Comparison of ENCODE assay signal across 8 mouse cellular contexts in genomic region chr17:87672677-87673286, GRCm38 (mm10). TPM values are rescaled to one million over a fixed set of nuclear protein-coding genes. Genes with fewer than 3 reads are reported as not detected.
A peak's percentile ranks its signal among the peaks of the same experiment; 100 is the strongest.
DNase-seq lines count a peak whose midpoint lies in the region; ATAC-seq and TF ChIP-seq lines count a peak whose summit lies in the region.

No protein-coding gene starts in this region.

- peak overlapping the region; percentile 93 for H3K4me3 ChIP-seq in kidney, embryonic 16.5 days (ENCODE audit: low read length)
- peak overlapping the region; percentile 97 for H3K4me3 ChIP-seq in intestine, embryonic 16.5 days (ENCODE audit: low read length)
- H3K4me3 ChIP-seq in small intestine, adult 2 months (ENCODE audit: low read depth, low read length) = peak overlapping the region; percentile 91

- H3K27ac ChIP-seq in kidney, embryonic 16.5 days (ENCODE audit: low read length) = peak overlapping the region; percentile 87
- peak overlapping the region; percentile 85 for H3K27ac ChIP-seq in intestine, embryonic 16.5 days (ENCODE audit: low read length)
- H3K27ac ChIP-seq in small intestine, adult 2 months (ENCODE audit: insufficient read depth, low read depth, low read length) = peak overlapping the region; percentile 40; the same call in 1 of the 2 replicates

- H3K9me3 ChIP-seq in kidney, embryonic 16.5 days (ENCODE audit: low read length) = no peaks in the 10 kb centered on the region
- no peaks in the 10 kb centered on the region for H3K9me3 ChIP-seq in intestine, embryonic 16.5 days (ENCODE audit: control insufficient read depth, low read length)

- DNase-seq in kidney, postnatal 14 days = no peak
- DNase-seq in T-cell, adult 2 months (ENCODE audit: low spot score) = peak; percentile 63
- DNase-seq in gastrocnemius, adult 18-20 months (ENCODE audit: low spot score) = no peak

- no peak for TF ChIP-seq CTCF in small intestine, adult 2 months (IDR thresholded peaks at IDR 0.05; ENCODE audit: extremely low read depth, insufficient read length, insufficient replicate concordance, low read depth, low read length)

- ATAC-seq in kidney, embryonic 16.5 days (ENCODE audit: low FRiP score, low TSS enrichment) = peak; percentile 69
- ATAC-seq in erythroid progenitor cell, adult 5-6 weeks (replicated peaks; ENCODE audit: low FRiP score, poor library complexity, severe bottlenecking) = peak; percentile 64
- ATAC-seq in intestine, embryonic 16.5 days = peak; percentile 75
- ATAC-seq in megakaryocyte, adult 5-6 weeks (ENCODE audit: poor library complexity, severe bottlenecking) = peak; percentile 67

- no peaks in the 10 kb centered on the region for H3K27me3 ChIP-seq in kidney, embryonic 16.5 days (ENCODE audit: insufficient read depth, low read length)
- no peaks in the 10 kb centered on the region for H3K27me3 ChIP-seq in intestine, embryonic 16.5 days (replicated peaks; ENCODE audit: control insufficient read depth, insufficient read depth, low read length)
- no peaks in the 10 kb centered on the region for H3K27me3 ChIP-seq in small intestine, adult 2 months (ENCODE audit: control insufficient read depth, insufficient read depth, low read length)

- TF ChIP-seq POLR2A in small intestine, adult 2 months (IDR thresholded peaks at IDR 0.05; ENCODE audit: low read depth, low read length) = no peak

- H3K36me3 ChIP-seq in kidney, embryonic 16.5 days (ENCODE audit: insufficient read depth, low read length) = no peaks in the 10 kb centered on the region
- H3K36me3 ChIP-seq in intestine, embryonic 16.5 days (ENCODE audit: control insufficient read depth, insufficient read depth, low read length) = no peaks in the 10 kb centered on the region
- no peaks in the 10 kb centered on the region for H3K36me3 ChIP-seq in small intestine, adult 2 months (ENCODE audit: control insufficient read depth, insufficient read depth, low read length)

- H3K9ac ChIP-seq in kidney, embryonic 16.5 days (replicated peaks; ENCODE audit: low read length) = peak overlapping the region; percentile 86
- H3K9ac ChIP-seq in intestine, embryonic 16.5 days (ENCODE audit: low read depth, low read length) = peak overlapping the region; percentile 92

- peaks cover 27% of the 10 kb centered on the region for H3K4me1 ChIP-seq in kidney, embryonic 16.5 days (ENCODE audit: insufficient read depth, low read length)
- H3K4me1 ChIP-seq in intestine, embryonic 16.5 days (ENCODE audit: control insufficient read depth, insufficient read depth, low read length) = peaks cover 17% of the 10 kb centered on the region
- H3K4me1 ChIP-seq in small intestine, adult 2 months (ENCODE audit: control insufficient read depth, insufficient read depth, insufficient read length, low read length) = peaks cover 7% of the 10 kb centered on the region; the same call in 1 of the 2 replicates

- under 1% methylated on average over 49 of the region's 54 CpGs for WGBS in kidney, embryonic 16.5 days
- WGBS in intestine, embryonic 16.5 days = under 1% methylated on average over 50 of the region's 54 CpGs
- under 1% methylated on average over 54 of the region's 54 CpGs for WGBS in small intestine, adult 2 months

- H3K4me2 ChIP-seq in kidney, embryonic 16.5 days (replicated peaks; ENCODE audit: low read depth, low read length) = peak overlapping the region; percentile 75
- H3K4me2 ChIP-seq in intestine, embryonic 16.5 days (ENCODE audit: low read depth, low read length) = peak overlapping the region; percentile 82

RNA-seq across cellular contexts. Expression of gene Msh2, which starts 0.7 kb away (rescaled TPM):
- 95.5 and 98.6 TPM in 2 replicates for polyA plus RNA-seq in kidney, embryonic 16.5 days (2015; fragmentation: Nextera tagmentation; extraction: Ambion mirVana)
- 15.9 and 16.3 TPM in 2 replicates for total RNA-seq in erythroid progenitor cell, adult 5-6 weeks (2015; ENCODE audit: low replicate concordance)
- total RNA-seq in erythroid progenitor cell, adult 5-6 weeks (2017; ENCODE audit: low replicate concordance) = 13.0 and 18.5 TPM in 2 replicates
- polyA plus RNA-seq in intestine, embryonic 16.5 days (2015; fragmentation: Nextera tagmentation; extraction: Ambion mirVana) = 55.0 and 59.5 TPM in 2 replicates
- total RNA-seq in megakaryocyte, adult 5-6 weeks (2015) = 13.4 and 15.6 TPM in 2 replicates
- 30.6 and 31.6 TPM in 2 replicates for total RNA-seq in megakaryocyte, adult 5-6 weeks (2017)
- 1.4 and 2.5 TPM in 2 replicates for polyA plus RNA-seq in small intestine, adult 2 months (2012; rRNA removed)
- total RNA-seq in gastrocnemius, adult 18-20 months (2021) = 10 to 100 TPM; 10.4 to 13.9 TPM

RNA-seq across cellular contexts. Expression of gene Epcam, which starts 37.0 kb away (rescaled TPM):
- polyA plus RNA-seq in kidney, embryonic 16.5 days (2015; fragmentation: Nextera tagmentation; extraction: Ambion mirVana) = 313 and 317 TPM in 2 replicates
- total RNA-seq in erythroid progenitor cell, adult 5-6 weeks (2015; ENCODE audit: low replicate concordance) = 5.9 TPM in 1 of 2 replicates, not detected in the other
- total RNA-seq in erythroid progenitor cell, adult 5-6 weeks (2017; ENCODE audit: low replicate concordance) = not detected in 2 replicates
- polyA plus RNA-seq in intestine, embryonic 16.5 days (2015; fragmentation: Nextera tagmentation; extraction: Ambion mirVana) = 1,152 and 1,162 TPM in 2 replicates
- 0.50 TPM in 1 of 2 replicates, not detected in the other for total RNA-seq in megakaryocyte, adult 5-6 weeks (2015)
- 1.1 TPM in 1 of 2 replicates, not detected in the other for total RNA-seq in megakaryocyte, adult 5-6 weeks (2017)
- 511 and 1,756 TPM in 2 replicates for polyA plus RNA-seq in small intestine, adult 2 months (2012; rRNA removed)
- total RNA-seq in gastrocnemius, adult 18-20 months (2021) = not detected
